Mouse (Mus musculus) ES-Bruce4 (cell line): Measurements from ENCODE around the gene Parp8.

Experiments
- CTCF ChIP-seq: IDR thresholded peaks from one replicate; pipeline ENCODE4 v1.8.1; 2011; ENCODE audit warnings: low read depth, low read length
- EP300 ChIP-seq: IDR thresholded peaks from 2 replicates; pipeline ENCODE4 v1.6.1; 2011; ENCODE audit warnings: low read depth, low read length; ENCODE audit not compliant: insufficient read depth
- POLR2A ChIP-seq: IDR thresholded peaks from one replicate; pipeline ENCODE4 v1.8.1; 2011; ENCODE audit warnings: low read length; ENCODE audit not compliant: insufficient read depth

GRCm38 (mm10) chr13:116830984-116831383 lies 194.4 kb downstream of the Parp8 start:
- TF ChIP-seq CTCF (no peak), POLR2A (no peak), EP300 (no peak)
